ENCODE assay signal across 8 mouse cellular contexts in the genomic region with DNA sequence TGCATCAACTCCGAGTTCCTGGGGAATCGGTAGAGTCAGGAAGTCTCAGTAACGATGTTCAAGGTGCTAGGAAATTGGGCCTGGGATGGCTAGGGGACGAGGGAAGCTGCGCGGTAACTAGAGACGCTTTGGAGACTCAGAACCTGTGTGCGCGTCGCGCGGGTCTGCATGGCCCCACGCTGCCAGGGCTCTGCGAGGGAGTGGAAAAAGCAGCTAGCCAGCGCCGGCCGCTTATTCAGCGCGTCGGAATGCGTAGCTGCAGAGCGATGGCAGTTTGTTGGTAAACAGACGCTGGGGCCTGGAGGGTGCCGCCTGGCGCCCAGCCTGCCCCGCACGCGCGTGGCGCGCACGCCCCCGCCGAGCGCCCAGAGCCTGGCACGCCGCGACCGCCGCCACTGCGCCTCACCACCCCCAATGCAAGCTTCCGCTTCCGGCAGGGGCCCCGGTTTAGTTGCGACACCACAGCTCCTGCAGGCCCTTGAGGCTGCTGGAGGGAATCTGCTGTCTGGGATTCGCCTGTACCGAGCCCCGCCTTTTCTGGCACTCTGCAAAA. TPM values are rescaled to one million over a fixed set of nuclear protein-coding genes. Genes with fewer than 3 reads are reported as not detected.
DNase-seq lines count a peak whose midpoint lies in the region; ATAC-seq lines count a peak whose summit lies in the region.

Gene Dlx4, minus strand, starts transcription at position 413 of the 553 bp plus-strand sequence.

- under 1% methylated on average over 48 of the region's 48 CpGs for WGBS in limb, embryonic 10.5 days
- under 1% methylated on average over 48 of the region's 48 CpGs for WGBS in midbrain, embryonic 11.5 days

- peak within 1 kb of the TSS; percentile 56 for H3K4me3 ChIP-seq in limb, embryonic 10.5 days
- peak within 1 kb of the TSS; percentile 28 for H3K4me3 ChIP-seq in midbrain, embryonic 11.5 days (ENCODE audit: low read depth, low read length)

- no peaks in the 10 kb centered on the region for H3K36me3 ChIP-seq in limb, embryonic 10.5 days
- no peaks in the 10 kb centered on the region for H3K36me3 ChIP-seq in midbrain, embryonic 11.5 days (ENCODE audit: control insufficient read depth, insufficient read depth, low read length)

- H3K27me3 ChIP-seq in limb, embryonic 10.5 days (ENCODE audit: low read depth, poor library complexity, severe bottlenecking), result peaks cover 100% of the 10 kb centered on the region
- H3K27me3 ChIP-seq in midbrain, embryonic 11.5 days (ENCODE audit: control insufficient read depth, insufficient read depth, low read length), result peaks cover 98% of the 10 kb centered on the region

- peak within 1 kb of the TSS; percentile 69 for H3K27ac ChIP-seq in limb, embryonic 10.5 days
- no peak within 1 kb of the TSS for H3K27ac ChIP-seq in midbrain, embryonic 11.5 days (ENCODE audit: low read depth, low read length)

- H3K9me3 ChIP-seq in limb, embryonic 10.5 days (replicated peaks), result no peaks in the 10 kb centered on the region
- no peaks in the 10 kb centered on the region for H3K9me3 ChIP-seq in midbrain, embryonic 11.5 days (ENCODE audit: control insufficient read depth, low read length)

- H3K4me1 ChIP-seq in limb, embryonic 10.5 days, result peaks cover 51% of the 10 kb centered on the region
- H3K4me1 ChIP-seq in midbrain, embryonic 11.5 days (ENCODE audit: control insufficient read depth, insufficient read depth, low read length), result peaks cover 13% of the 10 kb centered on the region

- peak; percentile 41 for DNase-seq in ovary, postnatal 36 days (ENCODE audit: low spot score)
- no peak for DNase-seq in ovary, postnatal 14 days (ENCODE audit: low spot score)
- DNase-seq in adrenal gland, postnatal 36 days, result peak; percentile 69 to 73
- peak; percentile 19 for DNase-seq in heart, adult 8-10 months (ENCODE audit: low spot score)
- peak; percentile 75 for DNase-seq in limb, embryonic 10.5 days (ENCODE audit: low spot score)
- peak; percentile 94 for DNase-seq in midbrain, embryonic 11.5 days (ENCODE audit: low spot score, missing footprints)
- peak; percentile 79 for DNase-seq in thymus, postnatal 4 days

- H3K9ac ChIP-seq in midbrain, embryonic 11.5 days (ENCODE audit: low read length), result peak within 1 kb of the TSS; percentile 28; the same call in 1 of the 2 replicates

- peak within 1 kb of the TSS; percentile 43 for H3K4me2 ChIP-seq in midbrain, embryonic 11.5 days

- no peak for ATAC-seq in midbrain, embryonic 11.5 days (ENCODE audit: low FRiP score)
- no peak for ATAC-seq in frontal cortex, adult (ENCODE audit: low TSS enrichment)

RNA-seq across cellular contexts. Expression of gene Dlx4, which starts in this region (rescaled TPM):
- total RNA-seq in adrenal gland, postnatal 36 days (2021), result not detected
- not detected for total RNA-seq in heart, adult 8-10 months (2022)
- 0.85 and 1.9 TPM in 2 replicates for polyA plus RNA-seq in limb, embryonic 10.5 days (2016; fragmentation: Nextera tagmentation; extraction: Ambion mirVana)
- polyA plus RNA-seq in midbrain, embryonic 11.5 days (2014; fragmentation: Nextera tagmentation; extraction: Ambion mirVana), result not detected in 2 replicates

Comparison
In these comparisons a context has a peak if more than half of its experiments do, and no peak if none do; other contexts are left out.
1. Peak in DNase-seq in adrenal gland, postnatal 36 days; RNA of the gene not detected or under 1 TPM.
2. Peak in DNase-seq in heart, adult 8-10 months; RNA of the gene not detected or under 1 TPM.
3. Peak in DNase-seq, H3K4me3 ChIP-seq, H3K9ac ChIP-seq and H3K4me2 ChIP-seq in midbrain, embryonic 11.5 days; RNA of the gene not detected or under 1 TPM.